Mouse (Mus musculus): Measurements from ENCODE around the gene Mmp11. TPM values are rescaled to one million over a fixed set of nuclear protein-coding genes. Genes with fewer than 3 reads are reported as not detected.

The Mmp11 gene
- polyA plus RNA-seq, 1 experiment from 2014 or later, result 133 TPM

GRCm38 (mm10) chr10:75873543-75874170, 62.6 kb downstream of the Mmp11 start:
- H3K4me2 ChIP-seq (replicated peaks), result peak overlapping the region; percentile 59
- no peaks in the 10 kb centered on the region for H3K27me3 ChIP-seq
- H3K9me3 ChIP-seq (replicated peaks), result no peaks in the 10 kb centered on the region
- H3K9ac ChIP-seq, result no peak overlapping the region
- H3K36me3 ChIP-seq, result no peaks in the 10 kb centered on the region
- peaks cover 18% of the 10 kb centered on the region for H3K4me1 ChIP-seq
- peak overlapping the region; percentile 65 for H3K27ac ChIP-seq (replicated peaks)
- WGBS, result 21% methylated on average over 10 of the region's 10 CpGs
- ATAC-seq (ENCODE audit: insufficient number of reproducible peaks, low FRiP score, low TSS enrichment, low read depth), result no peak
- H3K4me3 ChIP-seq (replicated peaks), result peak overlapping the region; percentile 41

Other genes starting within 250 kb of the Mmp11 start
- 29.4 and 30.0 TPM in 2 replicates for gene Cabin1, start 172.2 kb downstream of the Mmp11 start, polyA plus RNA-seq (2015; fragmentation: Nextera tagmentation; extraction: Ambion mirVana)
- 53.2 and 58.3 TPM in 2 replicates for gene Ddt, start 163.1 kb downstream of the Mmp11 start, polyA plus RNA-seq (2015; fragmentation: Nextera tagmentation; extraction: Ambion mirVana)
- not detected in 2 replicates for gene Gm20441, start 155.5 kb downstream of the Mmp11 start, polyA plus RNA-seq (2015; fragmentation: Nextera tagmentation; extraction: Ambion mirVana)
- 17.1 and 18.1 TPM in 2 replicates for gene Gstt3, start 155.1 kb downstream of the Mmp11 start, polyA plus RNA-seq (2015; fragmentation: Nextera tagmentation; extraction: Ambion mirVana)
- 13.8 and 14.5 TPM in 2 replicates for gene Gstt1, start 137.9 kb downstream of the Mmp11 start, polyA plus RNA-seq (2015; fragmentation: Nextera tagmentation; extraction: Ambion mirVana)
- gene Gstt4, start 114.0 kb downstream of the Mmp11 start, polyA plus RNA-seq (2015; fragmentation: Nextera tagmentation; extraction: Ambion mirVana), result not detected in 2 replicates
- gene Gstt2, start 99.1 kb downstream of the Mmp11 start, polyA plus RNA-seq (2015; fragmentation: Nextera tagmentation; extraction: Ambion mirVana), result 9.0 and 11.0 TPM in 2 replicates
- 1,283 and 1,429 TPM in 2 replicates for gene Mif, start 76.3 kb downstream of the Mmp11 start, polyA plus RNA-seq (2015; fragmentation: Nextera tagmentation; extraction: Ambion mirVana)
- 2.0 and 3.1 TPM in 2 replicates for gene Derl3, start 43.1 kb downstream of the Mmp11 start, polyA plus RNA-seq (2015; fragmentation: Nextera tagmentation; extraction: Ambion mirVana)
- 187 and 192 TPM in 2 replicates for gene Smarcb1, start 14.9 kb downstream of the Mmp11 start, polyA plus RNA-seq (2015; fragmentation: Nextera tagmentation; extraction: Ambion mirVana)
- gene Chchd10, start 3.4 kb downstream of the Mmp11 start, polyA plus RNA-seq (2015; fragmentation: Nextera tagmentation; extraction: Ambion mirVana), result 29.7 and 33.4 TPM in 2 replicates
- gene Gm867, start 4.2 kb upstream of the Mmp11 start, polyA plus RNA-seq (2015; fragmentation: Nextera tagmentation; extraction: Ambion mirVana), result 0.81 and 0.89 TPM in 2 replicates
- 1.4 and 1.6 TPM in 2 replicates for gene Vpreb3, start 6.6 kb upstream of the Mmp11 start, polyA plus RNA-seq (2015; fragmentation: Nextera tagmentation; extraction: Ambion mirVana)
- gene Gm5134, start 18.0 kb upstream of the Mmp11 start, polyA plus RNA-seq (2015; fragmentation: Nextera tagmentation; extraction: Ambion mirVana), result not detected in 2 replicates
- gene Zfp280b, start 96.2 kb upstream of the Mmp11 start, polyA plus RNA-seq (2015; fragmentation: Nextera tagmentation; extraction: Ambion mirVana), result 14.8 and 16.4 TPM in 2 replicates
- not detected in 2 replicates for gene Slc5a4b, start 174.5 kb upstream of the Mmp11 start, polyA plus RNA-seq (2015; fragmentation: Nextera tagmentation; extraction: Ambion mirVana)
- not detected in 2 replicates for gene Slc5a4a, start 211.0 kb upstream of the Mmp11 start, polyA plus RNA-seq (2015; fragmentation: Nextera tagmentation; extraction: Ambion mirVana)